Mouse (Mus musculus): ENCODE measurements around the gene Acnat1. TPM values are rescaled to one million over a fixed set of nuclear protein-coding genes. Genes with fewer than 3 reads are reported as not detected.
"Not testable (repeated sequence)": the region's sequence is repeated elsewhere in the genome, so short reads cannot be mapped to it uniquely, and the experiment has no call there.

The Acnat1 gene
- total RNA-seq, 1 experiment from 2014 or later = 2.9 TPM

DNA sequence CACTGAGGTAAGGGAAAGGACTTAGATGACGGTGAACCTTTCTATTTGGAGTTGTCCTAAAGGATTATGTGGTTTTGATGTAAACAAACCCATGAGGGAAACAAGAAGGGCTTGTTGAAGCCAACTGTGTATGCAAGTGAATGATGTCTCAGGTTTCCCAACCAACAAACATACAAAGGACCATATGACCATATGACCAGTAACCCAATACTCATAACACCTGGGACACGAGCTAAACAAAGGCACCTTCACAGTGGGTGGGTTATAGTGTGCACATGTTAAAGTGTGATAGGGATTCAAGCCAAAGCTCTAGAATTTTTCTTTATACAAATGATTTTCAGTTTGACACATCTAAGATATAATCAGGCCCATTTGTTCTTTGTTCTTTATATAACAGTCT is 17.5 kb downstream of the Acnat1 start:
- DNase-seq = no peak

DNA sequence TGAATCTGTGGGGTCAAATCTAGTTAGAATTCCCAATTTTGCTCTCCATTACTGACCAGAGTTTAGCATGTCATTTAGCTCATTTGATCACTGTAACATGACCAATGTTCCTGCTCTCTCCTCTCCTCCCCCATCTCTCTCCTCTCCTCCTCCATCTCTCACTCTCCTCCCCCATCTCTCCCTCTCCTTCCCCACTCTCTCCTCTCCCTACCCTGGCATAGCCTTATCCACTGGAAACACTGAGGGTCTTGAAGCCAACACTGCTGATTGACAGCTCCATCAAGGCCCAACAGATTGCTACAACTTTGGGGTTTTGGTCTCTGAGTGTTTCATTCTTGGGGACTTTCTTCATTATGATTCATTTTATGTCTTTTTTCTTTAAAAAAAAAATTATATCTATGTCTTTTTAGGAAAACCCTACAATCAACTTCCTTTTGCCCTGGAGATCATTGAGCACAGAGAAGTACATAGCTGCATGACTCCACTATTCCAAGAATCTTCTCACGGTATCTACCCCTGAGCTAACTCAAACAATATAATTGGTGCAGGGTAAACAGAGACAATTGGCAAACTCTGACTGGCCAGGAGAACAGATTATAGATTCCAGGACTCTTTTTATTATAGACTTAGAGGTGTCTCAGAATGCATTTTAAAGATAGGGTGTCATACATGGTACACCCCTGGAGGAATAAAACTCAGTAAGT is 21.7 kb downstream of the Acnat1 start:
- DNase-seq = no peak

GRCm38 (mm10) chr4:49451133-49451847 is 22.4 kb downstream of the Acnat1 start:
- not testable (repeated sequence) for DNase-seq

DNA sequence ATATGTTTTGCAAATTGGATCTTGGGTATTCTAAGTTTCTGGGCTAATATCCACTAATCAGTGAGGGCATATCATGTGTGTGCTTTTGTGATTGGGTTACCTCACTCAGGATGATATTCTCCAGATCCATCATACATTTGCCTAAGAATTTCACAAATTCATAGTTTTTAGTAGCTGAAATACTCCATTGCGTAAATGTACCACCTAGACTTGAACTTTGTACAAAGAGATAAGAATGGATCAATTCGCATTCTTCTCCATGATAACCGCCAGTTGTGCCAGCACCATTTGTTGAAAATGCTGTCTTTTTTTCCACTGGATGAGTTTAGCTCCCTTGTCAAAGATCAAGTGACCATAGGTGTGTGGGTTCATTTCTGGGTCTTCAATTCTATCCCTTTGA is 36.7 kb downstream of the Acnat1 start:
- not testable (repeated sequence) for DNase-seq

- DNase-seq = not testable (repeated sequence)
These were observed 63.6 kb downstream of the Acnat1 start for GRCm38 (mm10) chr4:49410151-49410550.

DNA sequence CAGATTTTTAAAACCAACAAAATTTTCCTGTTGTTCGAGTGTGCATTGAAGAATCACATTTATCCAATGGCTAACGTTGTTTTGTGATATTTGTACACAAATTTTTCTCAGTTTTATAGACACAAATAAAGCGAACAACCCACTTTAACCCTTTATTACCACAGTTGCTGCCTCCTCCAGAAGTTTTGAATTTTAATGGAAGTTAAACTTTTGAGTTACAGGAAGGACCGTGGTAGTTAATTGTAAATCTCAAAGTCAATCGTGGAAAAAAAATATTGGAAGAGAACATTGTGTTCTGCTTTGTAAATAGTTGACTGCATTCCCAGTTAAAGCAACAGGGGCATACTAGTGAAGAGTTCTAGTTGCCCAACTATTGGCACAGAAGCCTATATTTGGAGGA is 65.8 kb downstream of the Acnat1 start, which contains the start of gene Acnat2:
Acnat2 (minus strand) TSS at position 195 of the 400 bp plus-strand sequence.
- DNase-seq = not testable (repeated sequence)

Other genes with a start within 250 kb of the Acnat1 start
- gene Acnat2, start 65.8 kb downstream of the Acnat1 start, total RNA-seq (2021) = not detected in 2 replicates
- gene Baat, start 32.6 kb upstream of the Acnat1 start, total RNA-seq (2021) = 0.21 and 2.7 TPM in 2 replicates
- gene Mrpl50, start 47.2 kb upstream of the Acnat1 start, total RNA-seq (2021) = 41.4 and 41.8 TPM in 2 replicates
- 6.9 and 7.7 TPM in 2 replicates for gene Zfp189, start 47.3 kb upstream of the Acnat1 start, total RNA-seq (2021)
- 22.3 TPM in 1 of 2 replicates, not detected in the other for gene Aldob, start 75.6 kb upstream of the Acnat1 start, total RNA-seq (2021)
- 5.9 and 9.0 TPM in 2 replicates for gene Tmem246, start 124.0 kb upstream of the Acnat1 start, total RNA-seq (2021)
- gene Rnf20, start 158.1 kb upstream of the Acnat1 start, total RNA-seq (2021) = 51.6 and 53.0 TPM in 2 replicates
- gene Ppp3r2, start 208.1 kb upstream of the Acnat1 start, total RNA-seq (2021) = not detected in 2 replicates